Mouse (Mus musculus): ENCODE measurements around the gene Ang2. TPM values are rescaled to one million over a fixed set of nuclear protein-coding genes. Genes with fewer than 3 reads are reported as not detected.
"Not testable (repeated sequence)": the region's sequence is repeated elsewhere in the genome, so short reads cannot be mapped to it uniquely, and the experiment has no call there.

The Ang2 gene
- polyA plus RNA-seq, 1 experiment from 2014 or later, result not detected

DNA sequence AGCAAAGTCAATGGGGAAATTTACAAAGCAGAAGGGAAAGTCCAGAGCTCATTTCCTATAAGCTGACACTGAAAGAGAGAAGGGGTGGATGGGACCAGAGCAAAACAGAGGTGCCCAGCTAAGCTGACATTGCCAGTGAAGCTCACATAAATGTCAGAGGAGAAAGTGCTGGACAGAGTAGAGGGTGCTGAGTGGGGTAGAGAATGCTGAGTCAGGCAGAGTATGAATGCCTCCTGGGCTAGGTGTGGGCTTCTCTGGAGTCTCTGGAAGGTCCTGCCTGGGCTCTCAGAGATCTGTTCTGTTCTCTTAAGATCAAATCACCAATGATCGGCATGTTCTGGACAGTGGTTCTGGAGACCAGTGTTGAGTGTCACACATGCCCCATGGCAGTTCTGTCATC lies 33.5 kb downstream of the Ang2 start:
- Histone ChIP-seq H3K4me3 (ENCODE audit: control insufficient read depth in 1 of 2, insufficient read depth in 1 of 2, low read depth in 1 of 2, low read length in 2 of 2) (no peak overlapping the region), H3K9me3 (ENCODE audit: control insufficient read depth, low read length) (no peaks in the 10 kb centered on the region), H3K27ac (replicated peaks in 1 of 2; ENCODE audit: control insufficient read depth in 1 of 2, insufficient read depth in 1 of 2, low read depth in 2 of 2, low read length in 2 of 2) (no peak overlapping the region), H3K4me1 (ENCODE audit: control insufficient read depth in 2 of 2, insufficient read depth in 2 of 2, low read length in 2 of 2) (no peaks in the 10 kb centered on the region), H3K27me3 (ENCODE audit: control insufficient read depth, insufficient read depth, low read length) (no peaks in the 10 kb centered on the region), H3K9ac (ENCODE audit: low read length) (no peak overlapping the region), H3K36me3 (ENCODE audit: control insufficient read depth, insufficient read depth, low read length) (no peaks in the 10 kb centered on the region), H3K4me2 (ENCODE audit: low read length) (no peak overlapping the region)
- no peak for ATAC-seq (ENCODE audit: insufficient number of reproducible peaks, insufficient read depth, low FRiP score, low read depth)
- 95% methylated on average over 1 of the region's 1 CpGs for WGBS

DNA sequence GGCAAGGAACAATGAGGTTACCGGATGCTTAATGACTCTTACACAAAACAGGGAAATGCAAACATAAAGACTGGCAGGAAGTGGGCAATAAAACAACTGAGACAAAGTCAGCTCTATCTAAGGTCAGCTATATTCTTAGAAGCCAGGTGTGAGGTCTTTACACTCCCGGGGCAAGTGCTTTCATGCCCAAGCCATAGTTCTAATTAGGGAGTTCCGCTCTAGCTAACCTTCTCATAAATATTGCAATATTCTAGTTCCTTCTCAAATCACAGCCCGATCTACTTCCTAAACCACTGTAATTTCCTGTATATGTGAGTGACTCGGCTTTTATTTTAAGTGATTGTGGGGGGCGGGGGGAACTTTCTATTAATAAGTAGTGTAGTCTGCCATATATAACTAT lies 35.6 kb downstream of the Ang2 start:
- H3K4me2 ChIP-seq (ENCODE audit: low read length); H3K9me3 ChIP-seq (ENCODE audit: control insufficient read depth, low read length); H3K27ac ChIP-seq (replicated peaks in 1 of 2; ENCODE audit: control insufficient read depth in 1 of 2, insufficient read depth in 1 of 2, low read depth in 2 of 2, low read length in 2 of 2); H3K4me1 ChIP-seq (ENCODE audit: control insufficient read depth in 2 of 2, insufficient read depth in 2 of 2, low read length in 2 of 2); H3K4me3 ChIP-seq (ENCODE audit: control insufficient read depth in 1 of 2, insufficient read depth in 1 of 2, low read depth in 1 of 2, low read length in 2 of 2); H3K27me3 ChIP-seq (ENCODE audit: control insufficient read depth, insufficient read depth, low read length); H3K9ac ChIP-seq (ENCODE audit: low read length); ATAC-seq (ENCODE audit: insufficient number of reproducible peaks, insufficient read depth, low FRiP score, low read depth); H3K36me3 ChIP-seq (ENCODE audit: control insufficient read depth, insufficient read depth, low read length): not testable (repeated sequence)
- 86% methylated on average over 6 of the region's 6 CpGs for WGBS

DNA sequence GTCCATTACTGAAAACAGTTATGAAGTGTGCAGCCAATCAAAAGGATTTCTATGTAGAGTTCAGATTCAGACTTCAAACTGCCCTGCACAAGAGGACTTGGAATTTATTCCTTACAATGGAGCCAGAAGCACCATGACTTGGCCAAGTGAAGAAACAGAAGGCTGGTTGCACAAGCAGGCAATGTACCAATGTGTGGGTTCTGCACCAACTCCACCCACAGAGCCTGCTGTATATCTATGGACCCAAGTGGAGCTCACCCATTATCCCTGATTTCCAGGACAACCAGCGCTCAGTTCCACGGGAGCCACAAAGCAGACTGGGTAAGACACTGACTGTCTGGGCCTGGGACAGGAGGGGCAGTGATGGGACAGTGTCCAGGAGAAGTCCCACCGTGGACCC lies 37.0 kb downstream of the Ang2 start, which contains the start of gene Rnase2b:
Gene Rnase2b, plus strand, starts transcription at position 285 of the 400 bp plus-strand sequence.
- H3K27ac ChIP-seq (replicated peaks in 1 of 2; ENCODE audit: control insufficient read depth in 1 of 2, insufficient read depth in 1 of 2, low read depth in 2 of 2, low read length in 2 of 2); H3K4me2 ChIP-seq (ENCODE audit: low read length); H3K27me3 ChIP-seq (ENCODE audit: control insufficient read depth, insufficient read depth, low read length); ATAC-seq (ENCODE audit: insufficient number of reproducible peaks, insufficient read depth, low FRiP score, low read depth); H3K4me3 ChIP-seq (ENCODE audit: control insufficient read depth in 1 of 2, insufficient read depth in 1 of 2, low read depth in 1 of 2, low read length in 2 of 2); H3K4me1 ChIP-seq (ENCODE audit: control insufficient read depth in 2 of 2, insufficient read depth in 2 of 2, low read length in 2 of 2); H3K9ac ChIP-seq (ENCODE audit: low read length); H3K36me3 ChIP-seq (ENCODE audit: control insufficient read depth, insufficient read depth, low read length); H3K9me3 ChIP-seq (ENCODE audit: control insufficient read depth, low read length): not testable (repeated sequence)
- 84% methylated on average over 3 of the region's 3 CpGs for WGBS

DNA sequence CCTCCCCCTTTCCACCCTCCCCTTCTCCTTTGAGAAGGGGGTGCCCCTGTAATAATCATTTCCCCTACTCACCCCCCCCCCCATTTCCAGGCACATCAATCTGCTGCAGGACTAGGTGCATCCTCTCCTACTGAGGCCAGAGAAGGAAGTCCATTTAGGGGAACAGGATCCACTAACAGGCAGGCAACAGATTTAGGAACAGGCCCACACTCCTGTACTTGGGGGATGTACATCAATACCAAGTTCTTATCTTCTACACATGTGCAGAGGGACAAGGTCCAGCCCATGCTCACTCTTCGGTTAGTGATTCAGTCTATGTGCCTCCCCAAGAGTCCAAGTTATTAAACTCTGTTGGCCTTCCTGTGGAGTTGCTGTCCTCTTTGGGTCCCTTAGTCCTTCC lies 41.9 kb downstream of the Ang2 start:
- Histone ChIP-seq H3K4me3 (ENCODE audit: control insufficient read depth in 1 of 2, insufficient read depth in 1 of 2, low read depth in 1 of 2, low read length in 2 of 2) (no peak overlapping the region), H3K9ac (ENCODE audit: low read length) (no peak overlapping the region), H3K9me3 (ENCODE audit: control insufficient read depth, low read length) (no peaks in the 10 kb centered on the region), H3K27me3 (ENCODE audit: control insufficient read depth, insufficient read depth, low read length) (no peaks in the 10 kb centered on the region), H3K36me3 (ENCODE audit: control insufficient read depth, insufficient read depth, low read length) (no peaks in the 10 kb centered on the region), H3K4me2 (ENCODE audit: low read length) (no peak overlapping the region), H3K4me1 (ENCODE audit: control insufficient read depth in 2 of 2, insufficient read depth in 2 of 2, low read length in 2 of 2) (no peaks in the 10 kb centered on the region), H3K27ac (replicated peaks in 1 of 2; ENCODE audit: control insufficient read depth in 1 of 2, insufficient read depth in 1 of 2, low read depth in 2 of 2, low read length in 2 of 2) (no peak overlapping the region)
- no peak for ATAC-seq (ENCODE audit: insufficient number of reproducible peaks, insufficient read depth, low FRiP score, low read depth)
- 89% methylated on average over 1 of the region's 1 CpGs for WGBS

DNA sequence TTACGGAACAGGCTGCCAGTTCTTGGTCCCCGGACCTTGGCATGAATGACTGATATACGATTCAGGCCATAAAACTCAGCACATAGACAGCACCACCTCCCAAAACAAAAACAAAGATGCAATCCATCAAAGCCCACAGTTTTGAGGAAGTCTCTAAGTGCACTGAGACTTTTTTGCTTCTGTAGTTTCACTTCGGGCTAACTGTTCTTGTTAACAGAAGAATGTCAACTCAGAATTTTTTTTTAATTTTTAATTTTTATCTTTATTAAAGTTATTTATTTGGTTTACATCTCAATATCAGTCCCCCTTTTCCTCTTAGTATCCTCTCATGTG lies 42.2 kb downstream of the Ang2 start:
- Histone ChIP-seq H3K4me3 (ENCODE audit: control insufficient read depth in 1 of 2, insufficient read depth in 1 of 2, low read depth in 1 of 2, low read length in 2 of 2) (no peak overlapping the region), H3K4me1 (ENCODE audit: control insufficient read depth in 2 of 2, insufficient read depth in 2 of 2, low read length in 2 of 2) (no peaks in the 10 kb centered on the region), H3K27me3 (ENCODE audit: control insufficient read depth, insufficient read depth, low read length) (no peaks in the 10 kb centered on the region), H3K4me2 (ENCODE audit: low read length) (no peak overlapping the region), H3K36me3 (ENCODE audit: control insufficient read depth, insufficient read depth, low read length) (no peaks in the 10 kb centered on the region), H3K9ac (ENCODE audit: low read length) (no peak overlapping the region), H3K27ac (replicated peaks in 1 of 2; ENCODE audit: control insufficient read depth in 1 of 2, insufficient read depth in 1 of 2, low read depth in 2 of 2, low read length in 2 of 2) (no peak overlapping the region), H3K9me3 (ENCODE audit: control insufficient read depth, low read length) (no peaks in the 10 kb centered on the region)
- ATAC-seq (ENCODE audit: insufficient number of reproducible peaks, insufficient read depth, low FRiP score, low read depth), result no peak
- 84% methylated on average over 4 of the region's 4 CpGs for WGBS

DNA sequence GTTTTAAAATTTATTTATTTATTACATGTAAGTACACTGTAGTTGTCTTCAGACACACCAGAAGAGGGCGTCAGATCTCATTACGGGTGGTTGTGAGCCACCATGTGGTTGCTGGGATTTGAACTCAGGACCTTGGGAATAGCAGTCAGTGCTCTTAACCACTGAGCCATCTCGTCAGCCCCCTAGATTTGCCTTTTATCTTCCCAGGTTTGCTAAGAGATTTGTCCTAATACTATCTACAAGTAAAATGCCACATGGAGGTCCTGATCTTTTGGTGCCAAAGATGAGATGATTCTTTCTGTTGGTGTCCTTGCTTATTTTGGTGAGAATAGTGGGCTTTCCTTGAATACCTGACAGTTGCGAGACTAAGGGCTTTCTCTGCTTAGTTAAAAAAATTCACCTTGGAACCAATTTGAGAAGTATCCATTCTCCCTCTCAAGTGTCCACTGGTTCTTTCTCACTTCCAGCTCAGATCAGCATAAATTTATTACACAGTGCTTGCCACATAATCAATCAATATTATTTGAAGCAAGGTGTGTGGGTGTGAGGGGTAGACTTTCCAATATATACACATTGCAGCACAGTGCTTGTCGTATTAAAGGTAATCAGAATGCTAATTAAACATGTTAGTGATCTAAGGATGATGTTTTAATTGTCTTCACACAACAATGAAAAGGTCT lies 42.8 kb downstream of the Ang2 start:
- H3K4me1 ChIP-seq (ENCODE audit: control insufficient read depth in 2 of 2, insufficient read depth in 2 of 2, low read length in 2 of 2), result no peaks in the 10 kb centered on the region
- WGBS, result 84% methylated on average over 5 of the region's 5 CpGs
- H3K9ac ChIP-seq (ENCODE audit: low read length), result no peak overlapping the region
- no peak overlapping the region for H3K4me3 ChIP-seq (ENCODE audit: control insufficient read depth in 1 of 2, insufficient read depth in 1 of 2, low read depth in 1 of 2, low read length in 2 of 2)
- no peak for ATAC-seq (ENCODE audit: insufficient number of reproducible peaks, insufficient read depth, low FRiP score, low read depth)
- no peaks in the 10 kb centered on the region for H3K27me3 ChIP-seq (ENCODE audit: control insufficient read depth, insufficient read depth, low read length)
- no peak overlapping the region for H3K4me2 ChIP-seq (ENCODE audit: low read length)
- H3K27ac ChIP-seq (replicated peaks in 1 of 2; ENCODE audit: control insufficient read depth in 1 of 2, insufficient read depth in 1 of 2, low read depth in 2 of 2, low read length in 2 of 2), result no peak overlapping the region
- H3K9me3 ChIP-seq (ENCODE audit: control insufficient read depth, low read length), result no peaks in the 10 kb centered on the region
- H3K36me3 ChIP-seq (ENCODE audit: control insufficient read depth, insufficient read depth, low read length), result no peaks in the 10 kb centered on the region

DNA sequence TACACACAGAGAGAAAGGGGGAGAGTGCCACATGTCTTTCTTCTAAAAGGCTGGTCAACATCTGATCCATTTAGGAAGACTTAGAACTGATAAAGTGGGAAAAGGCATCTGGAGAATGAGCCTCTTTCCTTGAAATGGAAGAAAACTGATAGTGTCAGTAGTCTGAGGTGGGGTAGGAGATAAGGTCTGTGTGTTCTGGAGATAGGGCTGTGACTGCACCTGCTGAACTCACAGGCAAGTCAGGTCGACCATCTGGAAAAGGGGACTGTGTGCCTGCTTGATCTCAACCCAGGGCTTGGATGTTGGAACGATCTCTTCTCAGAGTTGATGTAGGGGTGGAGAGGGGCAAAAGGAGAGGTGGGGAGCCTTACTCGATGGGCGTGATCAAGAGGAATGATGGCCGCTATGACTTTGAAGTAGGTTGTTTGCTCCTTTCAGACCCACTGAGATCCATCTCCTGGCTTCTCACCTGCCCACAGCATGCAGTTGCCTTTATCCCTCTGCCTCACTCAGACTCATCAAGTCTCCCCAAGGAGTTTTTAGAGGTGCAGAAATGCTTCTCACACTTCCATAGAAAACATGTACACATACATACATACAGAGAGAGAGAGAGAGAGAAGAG lies 46.6 kb downstream of the Ang2 start:
- no peaks in the 10 kb centered on the region for H3K36me3 ChIP-seq (ENCODE audit: control insufficient read depth, insufficient read depth, low read length)
- no peak overlapping the region for H3K4me2 ChIP-seq (ENCODE audit: low read length)
- H3K9ac ChIP-seq (ENCODE audit: low read length), result no peak overlapping the region
- H3K4me1 ChIP-seq (ENCODE audit: control insufficient read depth in 2 of 2, insufficient read depth in 2 of 2, low read length in 2 of 2), result no peaks in the 10 kb centered on the region
- H3K4me3 ChIP-seq (ENCODE audit: control insufficient read depth in 1 of 2, insufficient read depth in 1 of 2, low read depth in 1 of 2, low read length in 2 of 2), result no peak overlapping the region
- whole genome bisulfite sequencing, result 47% methylated on average over 5 of the region's 5 CpGs
- H3K27me3 ChIP-seq (ENCODE audit: control insufficient read depth, insufficient read depth, low read length), result no peaks in the 10 kb centered on the region
- no peak overlapping the region for H3K27ac ChIP-seq (replicated peaks in 1 of 2; ENCODE audit: control insufficient read depth in 1 of 2, insufficient read depth in 1 of 2, low read depth in 2 of 2, low read length in 2 of 2)
- ATAC-seq (ENCODE audit: insufficient number of reproducible peaks, insufficient read depth, low FRiP score, low read depth), result no peak
- H3K9me3 ChIP-seq (ENCODE audit: control insufficient read depth, low read length), result no peaks in the 10 kb centered on the region
